Mouse (Mus musculus) ES-E14 (cell line): Measurements from ENCODE around the gene Acin1. TPM values are rescaled to one million over a fixed set of nuclear protein-coding genes. Genes with fewer than 3 reads are reported as not detected.

Experiments used
- DNase-seq: peaks from one replicate; pipeline ENCODE4 v3.0.0-alpha.2; 2013; ENCODE audit warnings: low read depth, low spot score
- H3K27ac ChIP-seq: 2 replicates; pipeline ENCODE4 v1.5.1; 2012; ENCODE audit warnings: low read depth, mild to moderate bottlenecking, low read length, moderate library complexity, mixed read lengths; ENCODE audit not compliant: poor library complexity, insufficient read depth, severe bottlenecking
- H3K36me3 ChIP-seq: 2 replicates; pipeline ENCODE4 v1.6.1; 2012; ENCODE audit warnings: mild to moderate bottlenecking, low read length, moderate library complexity, mixed read lengths; ENCODE audit not compliant: control insufficient read depth, poor library complexity, insufficient read depth, severe bottlenecking
- H3K4me1 ChIP-seq, 2 experiments: fragments of 150-350 bp in 1 of 2; sonication (generic) in 1 of 2; 2 replicates each; pipeline ENCODE4 v1.6.1; 2012; ENCODE audit warnings: low read length in 2 of 2, mild to moderate bottlenecking in 1 of 2, mixed read lengths in 1 of 2; ENCODE audit not compliant: control insufficient read depth in 2 of 2, insufficient read depth in 2 of 2, poor library complexity in 1 of 2
- H3K4me3 ChIP-seq, 2 experiments: fragments of 150-350 bp in 1 of 2; sonication (generic) in 1 of 2; 2 replicates each; pipeline ENCODE4 v1.5.1; 2012; ENCODE audit warnings: low read length in 2 of 2, low read depth in 1 of 2, mild to moderate bottlenecking in 1 of 2, mixed read lengths in 1 of 2; ENCODE audit not compliant: insufficient read depth in 1 of 2, poor library complexity in 1 of 2, severe bottlenecking in 1 of 2
- H3K9ac ChIP-seq: 2 replicates; pipeline ENCODE4 v1.6.1; 2012; ENCODE audit warnings: low read depth, mild to moderate bottlenecking, low read length, mixed read lengths; ENCODE audit not compliant: poor library complexity, insufficient read depth, severe bottlenecking
- H3K9me3 ChIP-seq: fragments of 150-350 bp; sonication (generic); 2 replicates; pipeline ENCODE4 v1.6.1; 2012; ENCODE audit warnings: low read depth, mild to moderate bottlenecking, low read length; ENCODE audit not compliant: control insufficient read depth, insufficient read depth
- CHD2 ChIP-seq: IDR thresholded peaks from 2 replicates; pipeline ENCODE4 v1.6.1; 2014; ENCODE audit warnings: mild to moderate bottlenecking, low read depth, low read length, inconsistent platforms
- HCFC1 ChIP-seq: IDR thresholded peaks from 2 replicates; pipeline ENCODE4 v1.6.1; 2012; ENCODE audit warnings: low read length, inconsistent platforms, borderline replicate concordance; ENCODE audit not compliant: insufficient read depth
- MAFK ChIP-seq: IDR thresholded peaks from 2 replicates; pipeline ENCODE4 v1.6.1; 2014; ENCODE audit warnings: mild to moderate bottlenecking, low read depth, low read length, inconsistent platforms; ENCODE audit not compliant: insufficient read depth
- ZC3H11A ChIP-seq: IDR thresholded peaks from 2 replicates; pipeline ENCODE4 v1.6.1; 2012; ENCODE audit warnings: low read depth, mild to moderate bottlenecking, inconsistent platforms, low read length, borderline replicate concordance
- ZNF384 ChIP-seq: IDR thresholded peaks from 2 replicates; pipeline ENCODE4 v1.6.1; 2012; ENCODE audit warnings: low read depth, low read length, inconsistent platforms
- in situ Hi-C, 2 experiments: fragments of 600-800 bp; cut with MboI; formaldehyde crosslinking; loops; one replicate each; pipeline ENCODE4 v1.15.1; 2025; ENCODE audit warnings: low sequenced_read_pairs in 2 of 2, inconsistent platforms in 1 of 2; ENCODE audit not compliant: unreplicated experiment in 2 of 2
- total RNA-seq: library from RNA; depleted of rRNA; stranded (reverse); fragments of 300-350 nt; gene quantifications from 2 replicates; pipeline ENCODE4 v1.2.3, GENCODE M21; 2012

Acin1 gene
- total RNA-seq, 1 experiment: 121 TPM

DNA sequence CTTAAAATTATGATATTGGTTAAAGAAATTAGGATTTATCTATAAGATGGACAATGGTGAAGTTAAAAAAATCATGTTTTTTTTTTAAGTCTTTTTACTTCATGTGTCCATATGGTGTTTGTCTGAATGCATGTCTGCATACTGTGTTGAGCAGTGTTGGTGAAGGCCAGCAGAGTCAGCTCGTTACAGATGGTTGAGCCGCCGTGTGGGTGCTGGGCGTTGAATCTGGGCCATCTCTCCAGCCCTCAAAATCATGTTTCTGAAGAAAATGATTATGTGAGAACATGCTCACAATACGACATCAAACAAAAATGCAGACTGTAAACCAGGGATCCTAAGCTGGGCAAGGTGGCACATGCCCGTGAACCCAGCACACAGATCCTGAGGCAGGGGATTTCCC lies 43.6 kb upstream of the Acin1 start:
- in situ Hi-C loops: no loop called here
- DNase-seq: no peak
- Histone ChIP-seq H3K4me3 (no peak overlapping the region), H3K27ac (no peak overlapping the region), H3K9me3 (no peaks in the 10 kb centered on the region), H3K4me1 (no peaks in the 10 kb centered on the region), H3K36me3 (no peaks in the 10 kb centered on the region), H3K9ac (no peak overlapping the region)
- TF ChIP-seq HCFC1: no peak
- TF ChIP-seq MAFK: no peak
- TF ChIP-seq ZNF384: no peak
- TF ChIP-seq CHD2: no peak
- TF ChIP-seq ZC3H11A: no peak

DNA sequence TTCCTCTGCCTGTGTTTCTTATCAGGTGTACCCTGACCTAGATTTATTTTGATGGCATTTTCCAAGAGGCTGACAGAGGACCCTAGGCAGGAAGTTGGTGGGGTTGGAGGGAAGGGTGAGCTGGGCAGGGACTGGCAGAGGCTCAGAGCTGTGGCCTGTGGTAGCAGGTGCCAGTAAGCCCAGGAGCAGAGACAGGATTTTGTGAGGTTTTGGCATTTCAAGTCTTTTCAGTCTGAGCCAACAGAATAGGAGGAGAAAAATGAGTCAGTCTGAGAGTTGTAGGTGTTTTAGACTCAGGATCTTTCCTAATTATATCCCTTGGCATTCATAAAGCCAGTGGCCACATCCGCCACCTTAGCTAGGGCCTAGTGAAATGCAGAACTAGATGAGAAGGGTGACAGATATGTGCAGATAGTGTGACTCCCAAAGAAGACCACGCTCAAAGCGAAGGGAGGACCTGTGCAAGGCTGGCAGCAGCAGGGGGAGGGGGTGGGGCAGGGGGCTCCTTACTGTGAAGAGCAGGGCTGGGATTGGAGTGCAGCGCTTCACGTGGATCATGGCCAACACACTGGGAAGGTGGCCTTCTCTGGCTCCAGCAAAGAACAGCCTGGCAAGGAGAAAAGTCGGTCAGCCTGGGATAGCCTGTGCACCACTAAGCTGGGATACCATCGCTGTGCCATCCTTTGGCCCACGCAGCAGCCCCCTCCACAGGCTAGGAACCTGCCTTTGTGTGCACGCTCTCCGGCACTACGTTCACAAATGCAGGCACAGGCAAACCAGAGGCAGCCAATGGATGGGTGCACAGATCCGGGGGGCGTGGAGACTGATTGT lies 42.3 kb upstream of the Acin1 start:
- in situ Hi-C loops: no loop called here
- H3K27ac ChIP-seq: no peak overlapping the region; the same call in 1 of the 2 replicates
- no peak for TF ChIP-seq ZNF384
- TF ChIP-seq CHD2: no peak
- TF ChIP-seq ZC3H11A: no peak
- TF ChIP-seq MAFK: no peak
- no peak for TF ChIP-seq HCFC1
- no peak for DNase-seq
- H3K4me1 ChIP-seq: no peaks in the 10 kb centered on the region
- no peak overlapping the region for H3K9ac ChIP-seq
- no peaks in the 10 kb centered on the region for H3K9me3 ChIP-seq
- H3K36me3 ChIP-seq: no peaks in the 10 kb centered on the region
- H3K4me3 ChIP-seq: no peak overlapping the region

GRCm38 (mm10) chr14:54727565-54727964 lies 40.8 kb upstream of the Acin1 start:
- Histone ChIP-seq H3K36me3 (no peaks in the 10 kb centered on the region), H3K9me3 (no peaks in the 10 kb centered on the region), H3K27ac (no peak overlapping the region), H3K4me3 (no peak overlapping the region), H3K4me1 (no peaks in the 10 kb centered on the region), H3K9ac (no peak overlapping the region)
- no peak for TF ChIP-seq ZNF384
- no peak for TF ChIP-seq HCFC1
- TF ChIP-seq MAFK: no peak
- no peak for TF ChIP-seq CHD2
- TF ChIP-seq ZC3H11A: no peak
- no peak for DNase-seq
- in situ Hi-C loops: no loop called here

- no peak overlapping the region for H3K4me3 ChIP-seq
- in situ Hi-C loops: no loop called here
- no peak for DNase-seq
- TF ChIP-seq ZC3H11A: no peak
- TF ChIP-seq CHD2: no peak
- TF ChIP-seq MAFK: no peak
- no peak for TF ChIP-seq ZNF384
- TF ChIP-seq HCFC1: no peak
- H3K4me1 ChIP-seq: no peaks in the 10 kb centered on the region
- no peak overlapping the region for H3K27ac ChIP-seq
- H3K9ac ChIP-seq: no peak overlapping the region
- no peaks in the 10 kb centered on the region for H3K36me3 ChIP-seq
- H3K9me3 ChIP-seq: no peaks in the 10 kb centered on the region
Measured at GRCm38 (mm10) chr14:54724049-54724448, 37.3 kb upstream of the Acin1 start.
